Mouse (Mus musculus) megakaryocyte, embryonic 14.5 days (primary cell): ENCODE measurements around the gene Myb.

Experiments
- FLI1 ChIP-seq: IDR thresholded peaks from 2 replicates; pipeline ENCODE4 v1.6.1; 2012; ENCODE audit warnings: low read length, inconsistent platforms, mixed read lengths
- GATA1 ChIP-seq: IDR thresholded peaks from 3 replicates; pipeline ENCODE4 v1.6.1; 2012; ENCODE audit warnings: mixed read lengths, low read length, inconsistent platforms, borderline replicate concordance

DNA sequence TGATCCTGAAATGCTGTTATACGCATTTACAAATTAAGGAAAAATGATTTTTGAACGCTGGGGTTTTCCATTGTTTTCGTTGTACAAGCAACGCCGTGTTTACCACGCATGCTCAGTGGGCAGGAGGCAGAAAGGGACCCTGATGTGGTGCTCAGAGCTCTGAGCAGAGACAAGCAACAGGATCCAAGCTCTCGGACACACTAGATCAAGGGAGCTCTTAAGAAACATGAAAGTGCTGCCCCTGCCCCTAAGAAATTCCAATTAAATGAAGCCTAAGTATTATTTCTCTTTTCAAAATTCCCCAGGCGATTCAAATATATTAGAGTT lies 28.5 kb upstream of the Myb start:
- TF ChIP-seq GATA1 (no peak), FLI1 (no peak)
